Mouse (Mus musculus) ES-E14 (cell line): Measurements from ENCODE around the gene Spcs1.

Experiments
- CHD2 ChIP-seq: IDR thresholded peaks from 2 replicates; pipeline ENCODE4 v1.6.1; 2014; ENCODE audit warnings: mild to moderate bottlenecking, low read depth, low read length, inconsistent platforms
- HCFC1 ChIP-seq: IDR thresholded peaks from 2 replicates; pipeline ENCODE4 v1.6.1; 2012; ENCODE audit warnings: low read length, inconsistent platforms, borderline replicate concordance; ENCODE audit not compliant: insufficient read depth
- MAFK ChIP-seq: IDR thresholded peaks from 2 replicates; pipeline ENCODE4 v1.6.1; 2014; ENCODE audit warnings: mild to moderate bottlenecking, low read depth, low read length, inconsistent platforms; ENCODE audit not compliant: insufficient read depth
- ZC3H11A ChIP-seq: IDR thresholded peaks from 2 replicates; pipeline ENCODE4 v1.6.1; 2012; ENCODE audit warnings: low read depth, mild to moderate bottlenecking, inconsistent platforms, low read length, borderline replicate concordance
- ZNF384 ChIP-seq: IDR thresholded peaks from 2 replicates; pipeline ENCODE4 v1.6.1; 2012; ENCODE audit warnings: low read depth, low read length, inconsistent platforms

GRCm38 (mm10) chr14:31000816-31001306 lies 611 bp downstream of the Spcs1 start:
- TF ChIP-seq ZC3H11A (no peak), HCFC1 (no peak), CHD2 (no peak), ZNF384 (no peak), MAFK (no peak)
